Mouse (Mus musculus) embryonic facial prominence, embryonic 15.5 days (tissue): ENCODE data around the gene Top2b. TPM values are rescaled to one million over a fixed set of nuclear protein-coding genes. Genes with fewer than 3 reads are reported as not detected.
A peak's percentile ranks its signal among the peaks of the same experiment; 100 is the strongest.

Source experiments
- ATAC-seq: fragments of 200-750 bp; cut with Nextera tagmentation; 2 replicates; pipeline ENCODE4 v1.8.0; 2017; ENCODE audit warnings: low read depth, moderate TSS enrichment; ENCODE audit not compliant: insufficient number of reproducible peaks, low FRiP score, low TSS enrichment
- H3K27ac ChIP-seq: fragments of 300-500 bp; sonication (generic); replicated peaks from 2 replicates; pipeline ENCODE4 v1.5.1; 2015; ENCODE audit warnings: mild to moderate bottlenecking, inconsistent platforms
- H3K27me3 ChIP-seq: fragments of 300-500 bp; sonication (generic); 2 replicates; pipeline ENCODE4 v1.6.1; 2015; ENCODE audit warnings: inconsistent platforms
- H3K36me3 ChIP-seq: fragments of 300-500 bp; sonication (generic); 2 replicates; pipeline ENCODE4 v1.6.1; 2015; ENCODE audit warnings: mild to moderate bottlenecking, inconsistent platforms
- H3K4me1 ChIP-seq: fragments of 300-500 bp; sonication (generic); 2 replicates; pipeline ENCODE4 v1.6.1; 2015; ENCODE audit warnings: inconsistent platforms
- H3K4me2 ChIP-seq: fragments of 300-500 bp; sonication (generic); replicated peaks from 2 replicates; pipeline ENCODE4 v1.6.1; 2015; ENCODE audit warnings: mild to moderate bottlenecking, inconsistent platforms
- H3K4me3 ChIP-seq: fragments of 300-500 bp; sonication (generic); replicated peaks from 2 replicates; pipeline ENCODE4 v1.5.1; 2015; ENCODE audit warnings: mild to moderate bottlenecking, inconsistent platforms
- H3K9ac ChIP-seq: fragments of 300-500 bp; sonication (generic); 2 replicates; pipeline ENCODE4 v1.6.1; 2015; ENCODE audit warnings: inconsistent platforms
- H3K9me3 ChIP-seq: fragments of 300-500 bp; sonication (generic); replicated peaks from 2 replicates; pipeline ENCODE4 v1.6.1; 2016; ENCODE audit warnings: inconsistent platforms
- WGBS: fragments of 180-500 bp; shearing (Covaris S2); methylation state at CpG from one replicate; pipeline ENCODE4 v1.1.7; 2015; 5-methylcytosine and 5-hydroxymethylcytosine counted together
- polyA plus RNA-seq: library from polyadenylated mRNA; unstranded; fragments of >200 nt; fragmentation: Nextera tagmentation; extraction: Ambion mirVana; gene quantifications from 2 replicates; pipeline ENCODE4 v1.2.1, GENCODE M21; 2015

Top2b gene
- polyA plus RNA-seq, result 46.0 and 49.1 TPM in 2 replicates

DNA sequence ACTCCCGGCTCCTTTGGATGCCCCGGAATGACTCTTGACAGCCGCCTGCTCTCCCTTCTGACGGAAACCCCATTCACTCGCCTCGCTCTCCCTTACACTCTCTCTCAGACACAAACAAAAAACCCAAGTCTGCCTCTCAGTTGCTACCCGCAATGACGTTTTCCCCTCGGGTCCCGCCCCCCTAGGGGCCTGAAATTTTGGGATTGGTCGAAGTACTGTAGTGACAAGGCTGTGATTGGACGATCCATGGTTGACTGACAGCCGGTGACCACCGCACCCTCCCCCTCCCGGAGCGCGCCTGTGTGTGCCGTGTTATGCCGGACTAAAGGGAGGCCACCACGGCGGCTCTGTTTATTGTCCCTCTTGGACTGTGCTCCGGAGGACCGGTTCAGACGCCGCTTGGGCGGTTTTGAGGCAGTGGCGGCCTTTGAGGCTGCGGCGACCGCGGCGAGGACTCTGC, at the start of gene Top2b:
Gene Top2b, plus strand, starts transcription at position 302 of the 460 bp plus-strand sequence.
- peaks cover 20% of the 10 kb centered on the region for H3K4me1 ChIP-seq
- 0% methylated on average over 32 of the region's 32 CpGs for WGBS
- no peaks in the 10 kb centered on the region for H3K27me3 ChIP-seq
- H3K9me3 ChIP-seq, result no peaks in the 10 kb centered on the region
- ATAC-seq, result peak; percentile 99
- H3K9ac ChIP-seq, result peak within 1 kb of the TSS; percentile 95
- peak within 1 kb of the TSS; percentile 78 for H3K4me2 ChIP-seq
- H3K4me3 ChIP-seq, result peak within 1 kb of the TSS; percentile 91
- H3K36me3 ChIP-seq, result no peaks in the 10 kb centered on the region
- H3K27ac ChIP-seq, result peak within 1 kb of the TSS; percentile 98

- no peak overlapping the region for H3K4me2 ChIP-seq
- H3K9me3 ChIP-seq, result no peaks in the 10 kb centered on the region
- 52% methylated on average over 1 of the region's 1 CpGs for WGBS
- no peaks in the 10 kb centered on the region for H3K27me3 ChIP-seq
- H3K4me1 ChIP-seq, result no peaks in the 10 kb centered on the region
- H3K4me3 ChIP-seq, result no peak overlapping the region
- H3K9ac ChIP-seq, result no peak overlapping the region
- H3K36me3 ChIP-seq, result no peaks in the 10 kb centered on the region
- H3K27ac ChIP-seq, result no peak overlapping the region
- no peak for ATAC-seq
These were observed 48.3 kb upstream of the Top2b start for GRCm38 (mm10) chr14:16316715-16317114.

DNA sequence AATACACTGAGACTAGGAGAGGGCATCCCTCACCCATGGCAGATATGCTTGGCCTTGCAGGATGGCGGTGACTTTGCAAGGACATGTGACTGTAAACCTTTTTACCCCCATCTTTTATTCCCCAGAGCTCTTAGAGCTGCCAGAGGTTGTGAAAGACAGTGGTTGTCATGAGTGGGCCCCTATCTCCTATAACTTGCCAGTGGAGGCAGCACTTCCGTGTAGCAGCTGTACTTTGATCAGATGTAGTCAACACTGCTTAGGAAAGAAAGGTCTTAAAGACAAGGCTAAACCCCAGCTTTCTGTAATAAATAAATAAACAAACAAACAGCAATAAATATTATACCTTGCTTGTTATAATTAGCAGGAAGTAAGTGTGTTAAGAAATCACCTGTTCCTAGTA, 45.2 kb upstream of the Top2b start:
- ATAC-seq, result no peak
- WGBS, result 80% methylated on average over 2 of the region's 2 CpGs
- no peaks in the 10 kb centered on the region for H3K27me3 ChIP-seq

GRCm38 (mm10) chr14:16324394-16324793, 40.6 kb upstream of the Top2b start:
- Histone ChIP-seq H3K9me3 (no peaks in the 10 kb centered on the region), H3K4me1 (0 out of 2 replicates have a peak, but pooled peaks cover 6% of the 10 kb centered on the region), H3K9ac (no peak overlapping the region), H3K4me3 (no peak overlapping the region), H3K36me3 (no peaks in the 10 kb centered on the region), H3K27ac (0 out of 2 replicates have a peak overlapping the region, but pooled peaks have one; percentile 22), H3K27me3 (no peaks in the 10 kb centered on the region), H3K4me2 (no peak overlapping the region)
- WGBS, result 57% methylated on average over 4 of the region's 4 CpGs
- no peak for ATAC-seq

More for the DNA sequence above, 45.2 kb upstream of the Top2b start:
- Histone ChIP-seq H3K4me3 (no peak overlapping the region), H3K4me2 (no peak overlapping the region), H3K9me3 (no peaks in the 10 kb centered on the region), H3K9ac (no peak overlapping the region), H3K36me3 (no peaks in the 10 kb centered on the region), H3K27ac (no peak overlapping the region), H3K4me1 (no peaks in the 10 kb centered on the region)

DNA sequence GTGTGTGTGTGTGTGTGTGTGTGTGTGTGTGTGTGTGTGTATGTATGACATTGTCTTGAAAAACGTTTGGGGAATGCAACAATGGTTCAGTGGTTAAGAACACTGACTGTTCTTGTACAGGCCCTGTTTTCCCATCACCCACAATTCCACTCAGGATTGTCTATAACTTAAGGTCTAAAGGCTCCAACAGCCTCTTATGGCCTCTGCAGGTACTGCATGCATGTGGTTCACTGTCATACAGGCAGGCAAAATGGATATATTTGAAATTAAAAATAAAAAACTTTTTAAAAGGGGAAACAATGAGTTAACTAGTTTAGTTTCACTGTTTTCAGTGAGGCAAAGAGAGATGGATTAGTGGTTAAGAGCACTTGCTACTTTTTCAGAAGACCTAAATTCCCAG, 39.8 kb upstream of the Top2b start:
- Histone ChIP-seq H3K9ac (no peak overlapping the region), H3K4me1 (0 out of 2 replicates have a peak, but pooled peaks cover 6% of the 10 kb centered on the region), H3K4me2 (no peak overlapping the region), H3K36me3 (no peaks in the 10 kb centered on the region), H3K4me3 (no peak overlapping the region), H3K27ac (no peak overlapping the region; the same call in 1 of the 2 replicates), H3K9me3 (no peaks in the 10 kb centered on the region), H3K27me3 (no peaks in the 10 kb centered on the region)
- WGBS, result 27% methylated on average over 1 of the region's 1 CpGs
- ATAC-seq, result no peak

- no peaks in the 10 kb centered on the region for H3K9me3 ChIP-seq
- H3K4me1 ChIP-seq, result 0 out of 2 replicates have a peak, but pooled peaks cover 6% of the 10 kb centered on the region
- H3K27me3 ChIP-seq, result no peaks in the 10 kb centered on the region
- H3K36me3 ChIP-seq, result no peaks in the 10 kb centered on the region
- H3K9ac ChIP-seq, result no peak overlapping the region
- 4% methylated on average over 2 of the region's 2 CpGs for WGBS
- no peak overlapping the region for H3K4me2 ChIP-seq
- ATAC-seq, result no peak
- no peak overlapping the region for H3K4me3 ChIP-seq
- H3K27ac ChIP-seq, result peak overlapping the region; percentile 29; the same call in 1 of the 2 replicates
These were observed 36.4 kb upstream of the Top2b start for GRCm38 (mm10) chr14:16328531-16328930.

DNA sequence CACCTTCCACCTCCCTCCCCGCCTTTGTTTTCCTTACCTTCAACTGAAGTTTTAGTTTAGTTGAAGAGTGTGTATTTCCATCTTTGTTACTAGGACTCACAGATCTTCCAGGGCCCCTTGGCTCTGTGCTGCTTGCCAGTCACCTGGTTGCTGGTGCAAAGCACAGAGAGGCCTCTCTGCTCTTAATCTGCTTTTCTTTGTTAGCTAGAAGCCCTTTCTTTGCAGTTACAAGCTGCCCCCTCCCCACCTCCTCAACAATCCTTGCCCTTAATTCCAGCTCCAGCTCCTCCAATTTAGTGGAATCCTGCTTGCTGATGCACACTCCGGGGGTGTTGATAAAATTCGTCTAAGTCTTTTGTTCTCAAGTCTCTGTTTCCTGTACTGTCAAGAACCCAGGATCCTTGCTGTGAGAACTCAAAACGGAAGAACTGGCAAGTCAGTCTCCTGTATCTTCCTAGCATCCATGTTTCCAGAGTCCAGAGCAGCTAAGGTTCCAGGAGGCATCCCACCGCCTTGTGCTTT, 36.0 kb upstream of the Top2b start:
- H3K36me3 ChIP-seq, result no peaks in the 10 kb centered on the region
- no peaks in the 10 kb centered on the region for H3K27me3 ChIP-seq
- H3K4me1 ChIP-seq, result 0 out of 2 replicates have a peak, but pooled peaks cover 6% of the 10 kb centered on the region
- no peak overlapping the region for H3K9ac ChIP-seq
- H3K9me3 ChIP-seq, result no peaks in the 10 kb centered on the region
- no peak overlapping the region for H3K4me3 ChIP-seq
- H3K27ac ChIP-seq, result peak overlapping the region; percentile 29
- no peak overlapping the region for H3K4me2 ChIP-seq
- WGBS, result 32% methylated on average over 5 of the region's 5 CpGs
- no peak for ATAC-seq

GRCm38 (mm10) chr14:16329756-16330155, 35.2 kb upstream of the Top2b start:
- Histone ChIP-seq H3K27me3 (no peaks in the 10 kb centered on the region), H3K4me1 (0 out of 2 replicates have a peak, but pooled peaks cover 6% of the 10 kb centered on the region), H3K4me3 (no peak overlapping the region), H3K9ac (no peak overlapping the region), H3K27ac (no peak overlapping the region; the same call in 1 of the 2 replicates), H3K9me3 (no peaks in the 10 kb centered on the region), H3K36me3 (no peaks in the 10 kb centered on the region), H3K4me2 (no peak overlapping the region)
- ATAC-seq, result no peak
- 42% methylated on average over 3 of the region's 3 CpGs for WGBS

- H3K27me3 ChIP-seq, result no peaks in the 10 kb centered on the region
- no peak overlapping the region for H3K4me3 ChIP-seq
- WGBS, result 68% methylated on average over 3 of the region's 3 CpGs
- no peaks in the 10 kb centered on the region for H3K36me3 ChIP-seq
- H3K4me2 ChIP-seq, result no peak overlapping the region
- H3K9ac ChIP-seq, result no peak overlapping the region
- no peaks in the 10 kb centered on the region for H3K4me1 ChIP-seq
- ATAC-seq, result no peak
- H3K27ac ChIP-seq, result no peak overlapping the region
- H3K9me3 ChIP-seq, result no peaks in the 10 kb centered on the region
These were observed 30.7 kb upstream of the Top2b start for GRCm38 (mm10) chr14:16334260-16334659.

DNA sequence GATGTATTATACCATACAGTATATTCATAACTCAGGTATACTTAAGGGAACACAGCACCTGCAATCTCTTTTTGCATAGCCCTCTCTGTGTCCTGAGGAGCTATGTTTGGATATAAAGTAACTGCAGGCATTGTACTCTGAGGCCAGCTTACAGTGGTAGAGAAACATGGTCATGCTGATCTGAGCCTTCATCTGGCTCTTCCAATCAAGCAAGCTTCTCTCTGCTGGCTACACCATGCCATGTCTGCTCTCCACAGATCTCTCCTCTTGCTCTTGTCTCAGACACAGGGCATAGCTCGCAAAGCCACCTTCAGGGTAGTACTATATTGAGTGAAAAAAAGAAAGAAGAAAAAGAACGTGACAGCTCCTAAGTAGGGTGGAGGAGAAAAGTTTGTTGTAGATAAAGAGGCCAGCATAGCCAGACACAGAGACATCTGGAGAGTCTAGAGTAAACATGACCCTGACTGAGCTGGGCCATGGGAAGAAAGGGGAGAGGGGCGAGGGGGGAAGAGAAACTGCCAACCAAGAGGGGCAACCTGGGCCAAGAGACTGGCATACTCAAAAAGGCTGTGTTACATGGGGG, 29.1 kb upstream of the Top2b start:
- no peaks in the 10 kb centered on the region for H3K4me1 ChIP-seq
- H3K27ac ChIP-seq, result no peak overlapping the region
- H3K4me3 ChIP-seq, result no peak overlapping the region
- no peak overlapping the region for H3K4me2 ChIP-seq
- no peak overlapping the region for H3K9ac ChIP-seq
- H3K36me3 ChIP-seq, result no peaks in the 10 kb centered on the region
- no peaks in the 10 kb centered on the region for H3K9me3 ChIP-seq
- H3K27me3 ChIP-seq, result no peaks in the 10 kb centered on the region
- no peak for ATAC-seq
- 60% methylated on average over 3 of the region's 3 CpGs for WGBS

DNA sequence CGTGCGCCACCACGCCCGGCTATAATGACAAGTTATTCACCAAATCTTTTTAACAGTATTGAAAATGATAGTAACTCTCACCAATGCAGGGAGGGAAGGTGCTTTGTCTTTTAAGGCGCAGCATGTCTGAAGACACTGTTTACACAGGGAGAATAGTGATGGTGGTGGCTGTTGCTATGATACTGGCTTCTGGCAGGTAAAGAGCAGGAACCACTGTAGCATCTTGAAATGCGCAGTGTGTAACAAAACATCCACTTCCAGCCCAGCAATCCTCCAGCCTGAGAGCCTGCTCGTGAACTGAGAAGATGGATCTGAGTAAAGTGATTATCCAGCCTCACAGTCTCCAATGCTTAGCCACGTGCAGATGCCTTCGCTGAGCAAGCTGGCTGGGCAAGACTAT, 17.5 kb upstream of the Top2b start:
- ATAC-seq, result no peak
- Histone ChIP-seq H3K9ac (no peak overlapping the region), H3K27me3 (no peaks in the 10 kb centered on the region), H3K4me1 (no peaks in the 10 kb centered on the region), H3K4me3 (no peak overlapping the region), H3K4me2 (no peak overlapping the region), H3K36me3 (no peaks in the 10 kb centered on the region), H3K27ac (no peak overlapping the region), H3K9me3 (no peaks in the 10 kb centered on the region)
- WGBS, result 74% methylated on average over 9 of the region's 9 CpGs

- 71% methylated on average over 1 of the region's 1 CpGs for WGBS
- Histone ChIP-seq H3K27ac (no peak overlapping the region), H3K9ac (no peak overlapping the region), H3K9me3 (no peaks in the 10 kb centered on the region), H3K36me3 (no peaks in the 10 kb centered on the region), H3K4me2 (no peak overlapping the region), H3K27me3 (no peaks in the 10 kb centered on the region), H3K4me3 (no peak overlapping the region), H3K4me1 (peaks cover 6% of the 10 kb centered on the region)
- ATAC-seq, result no peak
These were observed 5.3 kb upstream of the Top2b start for GRCm38 (mm10) chr14:16359704-16360103.
